Mouse (Mus musculus) layer of hippocampus, adult 9-11 months (tissue): ENCODE measurements around the gene Hist2h2aa1.
"Not testable (repeated sequence)": the region's sequence is repeated elsewhere in the genome, so short reads cannot be mapped to it uniquely, and the experiment has no call there.

ENCODE experiments used
- DNase-seq: peaks from one replicate; pipeline ENCODE4 v3.0.0; 2022

Gene Hist2h2aa1

GRCm38 (mm10) chr3:96287334-96287733 lies 42.0 kb downstream of the Hist2h2aa1 start:
- not testable (repeated sequence) for DNase-seq

GRCm38 (mm10) chr3:96289201-96289600 lies 43.9 kb downstream of the Hist2h2aa1 start:
- no peak for DNase-seq

- not testable (repeated sequence) for DNase-seq
Measured at GRCm38 (mm10) chr3:96290727-96291126, 45.4 kb downstream of the Hist2h2aa1 start.

- DNase-seq: no peak
Measured at GRCm38 (mm10) chr3:96292641-96293040, 47.3 kb downstream of the Hist2h2aa1 start.

GRCm38 (mm10) chr3:96293368-96293767 lies 48.1 kb downstream of the Hist2h2aa1 start:
- DNase-seq: no peak

- no peak for DNase-seq
Measured at GRCm38 (mm10) chr3:96293787-96294186, 48.5 kb downstream of the Hist2h2aa1 start, which contains the start of gene Fcgr1. Gene Fcgr1 (minus strand): TSS chr3:96293969.
